Mouse (Mus musculus) heart, embryonic 14.5 days (tissue): Measurements from ENCODE around the gene Mndal. TPM values are rescaled to one million over a fixed set of nuclear protein-coding genes. Genes with fewer than 3 reads are reported as not detected.
"Not testable (repeated sequence)": the region's sequence is repeated elsewhere in the genome, so short reads cannot be mapped to it uniquely, and the experiment has no call there.

ENCODE experiments used
- ATAC-seq: fragments of 200-750 bp; cut with Nextera tagmentation; 2 replicates; pipeline ENCODE4 v1.8.0; 2017; ENCODE audit warnings: low read depth, moderate TSS enrichment; ENCODE audit not compliant: insufficient number of reproducible peaks, insufficient read depth, low FRiP score
- H3K27ac ChIP-seq, 2 experiments: fragments of 200-500 bp in 1 of 2; fragments of 300-500 bp in 1 of 2; sonication (generic) in 1 of 2; replicated peaks in 1 of 2; 2 replicates each; pipeline ENCODE4 v1.5.1; 2012 to 2014; ENCODE audit warnings: low read depth in 2 of 2, low read length in 2 of 2, control low read depth in 1 of 2, mild to moderate bottlenecking in 1 of 2, mixed read lengths in 1 of 2; ENCODE audit not compliant: control insufficient read depth in 1 of 2, insufficient read depth in 1 of 2
- H3K27me3 ChIP-seq: fragments of 300-500 bp; sonication (generic); 2 replicates; pipeline ENCODE4 v1.6.1; 2014; ENCODE audit warnings: mild to moderate bottlenecking, low read length, control low read depth; ENCODE audit not compliant: control insufficient read depth, insufficient read depth
- H3K36me3 ChIP-seq: fragments of 300-500 bp; sonication (generic); 2 replicates; pipeline ENCODE4 v1.6.1; 2014; ENCODE audit warnings: mild to moderate bottlenecking, control low read depth, low read length, mixed read lengths; ENCODE audit not compliant: control insufficient read depth, insufficient read depth
- H3K4me1 ChIP-seq, 2 experiments: fragments of 200-500 bp in 1 of 2; fragments of 300-500 bp in 1 of 2; sonication (generic) in 1 of 2; 2 replicates each; pipeline ENCODE4 v1.6.1; 2012 to 2014; ENCODE audit warnings: low read length in 2 of 2, control low read depth in 1 of 2, mixed read lengths in 1 of 2; ENCODE audit not compliant: control insufficient read depth in 2 of 2, insufficient read depth in 2 of 2
- H3K4me2 ChIP-seq: fragments of 300-500 bp; sonication (generic); 2 replicates; pipeline ENCODE4 v1.6.1; 2014; ENCODE audit warnings: mild to moderate bottlenecking, low read length
- H3K4me3 ChIP-seq, 2 experiments: fragments of 200-500 bp in 1 of 2; fragments of 300-500 bp in 1 of 2; sonication (generic) in 1 of 2; 2 replicates each; pipeline ENCODE4 v1.5.1; 2012 to 2014; ENCODE audit warnings: low read length in 2 of 2, mild to moderate bottlenecking in 2 of 2, control low read depth in 1 of 2, low read depth in 1 of 2, moderate library complexity in 1 of 2; ENCODE audit not compliant: control insufficient read depth in 1 of 2, insufficient read depth in 1 of 2
- H3K9ac ChIP-seq: fragments of 300-500 bp; sonication (generic); 2 replicates; pipeline ENCODE4 v1.6.1; 2014; ENCODE audit warnings: mild to moderate bottlenecking, low read length
- H3K9me3 ChIP-seq: fragments of 300-500 bp; sonication (generic); 2 replicates; pipeline ENCODE4 v1.6.1; 2016; ENCODE audit warnings: low read length, control low read depth; ENCODE audit not compliant: control insufficient read depth
- WGBS: fragments of 180-500 bp; shearing (Covaris S2); extraction: QIAGEN DNeasy Blood & Tissue Kit; methylation state at CpG from one replicate; pipeline ENCODE4 v1.1.7; 2014; 5-methylcytosine and 5-hydroxymethylcytosine counted together
- polyA plus RNA-seq: library from polyadenylated mRNA; unstranded; fragments of >200 nt; fragmentation: Nextera tagmentation; extraction: Ambion mirVana; gene quantifications from 2 replicates; pipeline ENCODE4 v1.2.1, GENCODE M21; 2014

The Mndal gene
- polyA plus RNA-seq, 1 experiment from 2014 or later, result 3.1 TPM

DNA sequence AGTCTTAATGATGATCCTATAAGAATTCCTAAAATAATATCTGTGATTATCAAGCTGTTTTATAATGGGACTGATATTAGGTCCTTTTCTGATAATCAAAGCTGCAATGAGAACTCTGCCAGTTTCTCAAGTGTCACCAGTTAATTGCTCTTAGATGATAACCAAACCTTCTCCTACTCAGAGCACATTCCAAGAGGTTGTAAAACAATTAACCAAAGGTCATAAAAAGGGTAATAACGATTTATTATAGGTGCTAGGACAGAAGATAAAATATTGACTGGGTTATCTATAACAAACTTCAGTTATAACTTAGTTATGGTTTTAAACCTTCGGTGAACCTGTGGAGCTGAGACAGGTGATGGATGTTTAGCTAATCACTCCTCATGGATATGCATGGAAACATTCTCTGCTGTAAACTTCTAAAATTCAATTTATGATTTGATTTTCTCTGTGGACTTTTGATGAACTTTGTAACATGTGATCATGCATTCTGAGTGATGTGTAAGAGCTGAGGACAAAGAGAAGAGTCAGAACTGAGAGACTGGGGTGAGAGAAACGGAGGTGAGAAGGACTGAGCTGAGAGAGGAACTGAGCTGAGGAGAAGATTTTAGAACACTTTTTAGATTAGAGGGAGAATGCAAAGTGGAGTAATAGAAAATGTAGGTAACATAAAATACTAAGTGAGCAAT is 13.7 kb upstream of the Mndal start:
- H3K27me3 ChIP-seq, H3K36me3 ChIP-seq, ATAC-seq, H3K9me3 ChIP-seq, H3K4me3 ChIP-seq, H3K4me2 ChIP-seq, H3K4me1 ChIP-seq, H3K9ac ChIP-seq, H3K27ac ChIP-seq: not testable (repeated sequence)
- 62% methylated on average over 3 of the region's 3 CpGs for WGBS

DNA sequence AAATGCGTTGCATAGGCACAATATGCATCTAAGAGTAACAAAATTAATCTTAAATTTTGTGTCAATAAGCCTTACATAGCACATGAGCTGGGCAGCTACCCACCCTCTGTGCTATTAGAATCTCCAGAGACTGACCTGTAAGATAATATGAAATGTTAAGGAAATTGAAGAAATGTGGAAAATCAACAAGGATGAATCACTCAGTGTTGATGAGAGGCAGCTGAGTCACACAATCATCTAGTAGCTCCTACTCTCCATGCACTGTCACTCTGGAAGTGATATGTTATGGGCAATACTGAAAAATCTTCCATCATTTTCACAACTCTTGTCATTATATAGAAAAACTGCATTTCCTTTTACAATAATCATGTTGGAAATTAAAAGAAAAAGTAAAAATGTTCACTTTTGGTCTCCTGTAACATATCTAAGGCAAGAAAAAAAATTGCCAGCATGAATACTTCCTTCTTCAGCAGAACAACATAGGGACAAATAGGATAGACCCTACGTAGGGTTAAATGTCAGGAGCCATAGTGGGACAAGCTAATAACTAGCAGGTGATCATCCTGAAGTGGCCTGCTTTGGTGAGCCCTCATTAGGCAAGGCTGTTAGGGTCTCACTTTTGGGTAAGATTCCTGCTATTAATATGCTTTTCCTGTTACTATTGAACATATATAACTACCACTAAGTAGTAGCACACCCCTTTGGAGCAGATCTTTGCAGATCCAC is 12.9 kb upstream of the Mndal start:
- H3K4me1 ChIP-seq, result no peaks in the 10 kb centered on the region
- H3K9ac ChIP-seq, result no peak overlapping the region
- H3K27me3 ChIP-seq, result no peaks in the 10 kb centered on the region
- no peaks in the 10 kb centered on the region for H3K9me3 ChIP-seq
- H3K4me3 ChIP-seq, result no peak overlapping the region
- no peak overlapping the region for H3K27ac ChIP-seq
- H3K4me2 ChIP-seq, result no peak overlapping the region
- no peaks in the 10 kb centered on the region for H3K36me3 ChIP-seq
- ATAC-seq, result no peak
- 77% methylated on average over 2 of the region's 2 CpGs for WGBS

DNA sequence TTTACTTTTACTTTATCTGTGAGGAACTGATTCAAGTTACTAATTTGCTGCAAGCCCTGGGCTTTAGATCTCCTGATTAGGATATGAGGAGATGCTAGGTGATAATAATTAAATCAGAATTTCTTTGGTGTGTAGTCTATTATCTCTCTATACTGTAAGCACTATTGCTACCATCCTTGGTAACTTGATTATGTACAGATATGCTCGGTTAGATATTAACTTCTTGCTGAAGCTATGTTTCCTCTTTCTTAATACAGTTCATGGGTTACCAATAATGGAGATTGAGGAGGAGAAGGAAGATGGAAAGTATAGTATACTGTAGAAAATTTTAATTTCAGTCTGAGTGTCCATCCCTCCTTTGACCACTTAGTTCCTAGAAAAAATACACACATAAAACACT is 11.3 kb upstream of the Mndal start:
- 72% methylated on average over 1 of the region's 1 CpGs for WGBS

DNA sequence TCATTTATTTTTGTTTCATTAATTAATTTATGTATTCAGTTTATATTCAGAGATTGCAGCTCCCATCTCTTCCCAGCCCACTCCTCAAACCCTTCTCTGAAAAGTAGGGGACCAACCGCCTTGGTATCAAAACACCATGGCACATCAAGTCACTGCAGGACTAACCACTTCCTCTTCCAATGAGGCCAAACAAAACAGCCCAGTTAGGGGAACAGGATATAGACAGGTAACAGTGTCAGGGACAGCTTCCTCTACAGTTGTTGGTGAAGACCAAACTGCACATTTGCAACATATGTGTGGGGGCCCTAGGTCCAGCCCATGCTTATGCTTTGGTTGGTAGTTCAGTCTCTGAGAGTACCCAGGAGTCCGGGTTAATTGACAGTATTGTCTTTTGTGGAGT is 6.8 kb upstream of the Mndal start:
- H3K4me3 ChIP-seq, ATAC-seq, H3K36me3 ChIP-seq, H3K9me3 ChIP-seq, H3K27me3 ChIP-seq, H3K9ac ChIP-seq, H3K27ac ChIP-seq, H3K4me2 ChIP-seq, H3K4me1 ChIP-seq: not testable (repeated sequence)
- WGBS, result 68% methylated on average over 2 of the region's 2 CpGs

More for the DNA sequence above, 11.3 kb upstream of the Mndal start:
- no peaks in the 10 kb centered on the region for H3K36me3 ChIP-seq
- H3K27me3 ChIP-seq, result no peaks in the 10 kb centered on the region
- H3K4me2 ChIP-seq, result no peak overlapping the region
- ATAC-seq, result no peak
- H3K4me3 ChIP-seq, result no peak overlapping the region
- no peaks in the 10 kb centered on the region for H3K4me1 ChIP-seq
- no peak overlapping the region for H3K9ac ChIP-seq
- H3K9me3 ChIP-seq, result no peaks in the 10 kb centered on the region
- H3K27ac ChIP-seq, result no peak overlapping the region

DNA sequence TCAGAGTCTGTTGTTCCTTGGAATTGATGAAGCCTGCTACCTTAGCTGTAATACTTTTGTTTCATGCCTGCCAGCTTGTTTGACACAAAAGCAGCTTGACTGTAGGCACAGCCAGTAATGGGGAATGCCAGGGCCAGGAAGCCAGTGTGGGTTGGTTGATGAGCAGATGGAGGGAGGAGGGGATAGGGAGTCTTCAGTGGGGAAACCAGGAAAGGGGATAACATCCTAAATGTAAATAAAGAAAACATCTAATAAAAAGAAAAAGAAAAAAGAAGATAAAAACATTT is 432 bp upstream of the Mndal start:
- not testable (repeated sequence) for H3K27ac ChIP-seq, H3K9me3 ChIP-seq, H3K27me3 ChIP-seq, H3K4me2 ChIP-seq, H3K9ac ChIP-seq, H3K36me3 ChIP-seq, H3K4me1 ChIP-seq, ATAC-seq, H3K4me3 ChIP-seq

DNA sequence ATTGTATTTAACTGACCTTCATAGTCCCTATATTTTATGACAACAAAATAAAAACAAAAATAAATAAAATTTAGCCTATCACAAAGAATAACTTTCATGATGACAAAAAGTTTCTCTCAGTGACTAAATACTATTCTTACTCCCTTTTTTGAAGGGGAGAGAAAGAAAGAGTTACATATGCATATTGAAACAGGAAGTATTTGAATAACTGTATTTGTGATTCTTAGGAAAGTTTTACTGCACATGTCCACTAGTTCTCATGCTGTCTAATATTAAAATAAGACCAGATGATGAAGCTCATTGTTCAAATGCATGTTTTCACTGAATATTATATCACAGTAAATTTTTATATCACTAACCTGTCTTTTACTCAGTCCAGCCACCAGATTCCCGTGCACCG is 769 bp downstream of the Mndal start:
- not testable (repeated sequence) for H3K9ac ChIP-seq, H3K4me2 ChIP-seq, H3K27me3 ChIP-seq, H3K9me3 ChIP-seq, H3K36me3 ChIP-seq, ATAC-seq, H3K4me1 ChIP-seq, H3K4me3 ChIP-seq, H3K27ac ChIP-seq
- WGBS, result 88% methylated on average over 2 of the region's 2 CpGs

DNA sequence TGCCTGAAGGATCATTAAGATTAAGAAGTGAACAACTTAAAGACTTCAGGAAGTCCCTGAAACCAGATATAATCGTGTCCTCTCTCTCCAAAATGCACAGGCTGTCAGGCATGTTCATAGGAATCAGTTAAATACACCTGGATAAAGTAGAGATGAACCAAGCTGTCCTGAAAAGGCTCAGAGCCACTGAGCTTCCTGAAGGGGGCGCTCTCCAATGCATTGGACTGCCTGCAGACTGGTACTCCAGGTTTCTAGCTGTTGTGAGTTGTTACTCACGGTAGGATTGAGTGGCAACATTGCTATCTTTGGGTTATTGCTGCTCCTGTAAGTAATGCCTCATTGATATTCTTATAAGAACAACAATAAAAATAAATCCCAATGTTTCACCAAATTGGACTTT is 23.0 kb downstream of the Mndal start:
- H3K27me3 ChIP-seq, H3K4me1 ChIP-seq, H3K4me2 ChIP-seq, H3K4me3 ChIP-seq, H3K36me3 ChIP-seq, H3K27ac ChIP-seq, H3K9me3 ChIP-seq, ATAC-seq, H3K9ac ChIP-seq: not testable (repeated sequence)
- 61% methylated on average over 2 of the region's 3 CpGs for WGBS

DNA sequence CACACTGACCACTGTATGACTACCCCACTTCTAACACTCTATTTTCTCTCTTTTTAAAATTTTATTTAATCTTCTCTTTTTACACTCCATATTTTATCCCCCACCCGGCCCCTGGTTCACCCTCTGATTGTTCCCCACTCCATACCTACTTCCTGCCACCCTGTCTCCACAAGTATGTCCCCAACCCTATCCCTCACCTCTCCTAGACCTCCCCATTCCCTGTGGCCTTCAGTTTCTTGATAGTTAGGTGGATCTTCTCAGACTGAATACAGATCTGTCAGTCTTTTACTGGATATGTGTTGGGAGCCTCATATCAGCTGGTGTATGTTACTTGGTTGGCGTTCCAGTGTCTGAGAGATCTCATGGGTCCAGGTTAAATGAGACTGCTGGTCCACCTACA is 27.7 kb downstream of the Mndal start:
- no peak overlapping the region for H3K9ac ChIP-seq
- 72% methylated on average over 2 of the region's 2 CpGs for WGBS
- no peak overlapping the region for H3K4me2 ChIP-seq
- H3K4me1 ChIP-seq, result no peaks in the 10 kb centered on the region
- H3K36me3 ChIP-seq, result no peaks in the 10 kb centered on the region
- no peak overlapping the region for H3K27ac ChIP-seq
- no peaks in the 10 kb centered on the region for H3K27me3 ChIP-seq
- no peak overlapping the region for H3K4me3 ChIP-seq
- H3K9me3 ChIP-seq, result no peaks in the 10 kb centered on the region
- ATAC-seq, result no peak
